Mouse (Mus musculus) T-helper 1 cell (primary cell): ENCODE measurements around the gene Arl16.

Experiments
- in situ Hi-C: fragments of 300-600 bp; cut with MboI, MseI; formaldehyde crosslinking; loops from one replicate; pipeline ENCODE4 v1.15.1; 2025; ENCODE audit warnings: high pct_unique_total_duplicates

Arl16 gene

GRCm38 (mm10) chr11:120452246-120452645 lies 15.2 kb downstream of the Arl16 start:
- in situ Hi-C loops, result no loop called here

- in situ Hi-C loops, result no loop called here
Measured at GRCm38 (mm10) chr11:120447179-120447578, 20.2 kb downstream of the Arl16 start.

GRCm38 (mm10) chr11:120445475-120445874 lies 21.9 kb downstream of the Arl16 start:
- in situ Hi-C loops, result no loop called here

GRCm38 (mm10) chr11:120444106-120444505 lies 23.3 kb downstream of the Arl16 start:
- in situ Hi-C loops, result no loop called here

- in situ Hi-C loops, result no loop called here
Measured at GRCm38 (mm10) chr11:120442765-120443280, 24.6 kb downstream of the Arl16 start.

GRCm38 (mm10) chr11:120442344-120442743 lies 25.1 kb downstream of the Arl16 start, which contains the start of gene Tspan10:
Tspan10 (plus strand) TSS chr11:120442644.
- in situ Hi-C loops, result no loop called here

GRCm38 (mm10) chr11:120437857-120438385 lies 29.5 kb downstream of the Arl16 start:
- in situ Hi-C loops, result no loop called here

GRCm38 (mm10) chr11:120437152-120437856 lies 30.1 kb downstream of the Arl16 start, which contains the start of gene Nploc4:
Nploc4 (minus strand) TSS chr11:120437708.
- in situ Hi-C loops, result no loop called here

GRCm38 (mm10) chr11:120426727-120427126 lies 40.7 kb downstream of the Arl16 start:
- in situ Hi-C loops, result no loop called here

GRCm38 (mm10) chr11:120423569-120424295 lies 43.7 kb downstream of the Arl16 start:
- in situ Hi-C loops, result no loop called here

GRCm38 (mm10) chr11:120422651-120423568 lies 44.5 kb downstream of the Arl16 start:
- in situ Hi-C loops, result no loop called here

GRCm38 (mm10) chr11:120418592-120418991 lies 48.8 kb downstream of the Arl16 start:
- in situ Hi-C loops, result loop anchor here (10.0 kb wide), 1 partner anchor 556 kb away; no protein-coding TSS in a partner anchor

GRCm38 (mm10) chr11:120417852-120418251 lies 49.6 kb downstream of the Arl16 start:
- in situ Hi-C loops, result loop anchor here (10.0 kb wide), 1 partner anchor 557 kb away; no protein-coding TSS in a partner anchor
